Mouse (Mus musculus) brain, embryonic 14.5 days (tissue): ENCODE measurements around the gene Alx1. TPM values are rescaled to one million over a fixed set of nuclear protein-coding genes. Genes with fewer than 3 reads are reported as not detected.

Experiments used
- DNase-seq: peaks from one replicate; pipeline ENCODE4 v3.0.0-alpha.2; 2011; ENCODE audit warnings: low read depth
- CTCF ChIP-seq: fragments of 200-500 bp; IDR thresholded peaks from 2 replicates; pipeline ENCODE4 v1.5.1; 2012; ENCODE audit warnings: inconsistent platforms, mild to moderate bottlenecking, moderate library complexity, borderline replicate concordance; ENCODE audit not compliant: insufficient read depth, insufficient read length; ENCODE audit errors: extremely low read depth
- POLR2A ChIP-seq: fragments of 200-500 bp; IDR thresholded peaks from 2 replicates; pipeline ENCODE4 v1.6.1; 2012; ENCODE audit warnings: mild to moderate bottlenecking, inconsistent platforms, borderline replicate concordance; ENCODE audit not compliant: poor library complexity, insufficient read depth, insufficient read length, severe bottlenecking; ENCODE audit errors: extremely low read depth
- polyA plus RNA-seq: library from polyadenylated mRNA; depleted of rRNA; stranded (reverse); fragments of >200 nt; gene quantifications from 2 replicates; pipeline ENCODE4 v1.2.3, GENCODE M21; 2012; rRNA removed

Gene Alx1
- polyA plus RNA-seq = 0.20 and 0.75 TPM in 2 replicates

DNA sequence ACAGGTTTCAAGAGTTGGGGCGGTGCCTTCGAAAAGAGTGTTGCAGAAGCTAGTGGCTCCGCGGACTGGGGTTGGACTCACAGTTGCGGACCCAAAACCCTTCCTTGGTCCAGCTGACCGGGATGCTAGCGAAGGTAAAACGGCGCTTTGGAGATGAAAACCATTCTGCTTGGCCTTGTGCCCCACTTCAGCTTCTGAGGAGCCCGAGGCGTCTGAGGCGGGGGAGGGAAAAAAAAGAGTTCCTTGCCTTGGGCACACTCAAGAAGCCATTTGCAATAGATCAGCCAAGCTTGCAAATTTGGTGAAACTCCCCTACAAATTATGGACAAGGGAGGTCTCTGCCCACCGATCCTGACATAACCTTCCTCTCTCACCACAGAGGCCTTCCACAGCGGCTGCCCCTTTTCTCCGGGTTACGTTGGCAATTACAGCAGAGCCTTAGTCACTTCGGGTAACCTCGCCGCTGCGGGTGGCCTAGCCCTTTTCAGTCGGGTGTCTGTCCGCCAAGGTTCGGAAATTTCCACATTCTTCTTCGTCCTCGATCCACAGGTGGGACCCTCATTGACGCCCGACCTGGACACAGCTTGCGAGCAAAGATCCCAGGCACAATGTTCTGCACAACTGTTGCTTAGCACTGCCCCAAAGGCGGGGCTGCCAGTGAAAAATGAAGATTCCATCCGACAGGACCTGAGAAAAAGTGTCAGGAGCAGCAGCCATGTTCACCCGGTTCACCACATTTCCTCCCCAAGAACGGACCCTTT lies at the start of gene Alx1:
Gene Alx1, minus strand, starts transcription at position 486 of the 761 bp plus-strand sequence.
- TF ChIP-seq CTCF (no peak), POLR2A (no peak)
- peak; percentile 35 for DNase-seq

DNA sequence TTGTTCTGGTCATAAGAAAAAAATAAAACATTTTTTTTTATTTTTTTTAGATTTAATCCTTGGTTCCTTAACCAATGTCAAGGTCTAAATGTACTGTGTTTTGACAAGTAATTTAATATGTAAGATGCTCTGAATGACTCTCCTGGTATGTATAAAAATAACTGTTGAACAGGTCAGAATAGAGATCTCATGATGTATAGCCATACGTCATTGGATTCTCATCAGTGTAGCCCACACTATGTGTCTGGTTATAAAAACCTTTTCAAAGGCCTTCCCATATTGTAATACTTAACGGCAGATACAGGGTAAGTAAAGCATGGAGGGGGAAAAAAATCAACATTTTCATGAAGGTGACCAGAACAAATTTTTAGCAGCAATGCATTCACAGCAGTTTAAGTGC lies 19.6 kb upstream of the Alx1 start:
- TF ChIP-seq CTCF (no peak), POLR2A (no peak)
- DNase-seq = no peak

- no peak for DNase-seq
- no peak for TF ChIP-seq POLR2A
- TF ChIP-seq CTCF = no peak
These were observed 16.6 kb upstream of the Alx1 start for GRCm38 (mm10) chr10:103046623-103047022.

DNA sequence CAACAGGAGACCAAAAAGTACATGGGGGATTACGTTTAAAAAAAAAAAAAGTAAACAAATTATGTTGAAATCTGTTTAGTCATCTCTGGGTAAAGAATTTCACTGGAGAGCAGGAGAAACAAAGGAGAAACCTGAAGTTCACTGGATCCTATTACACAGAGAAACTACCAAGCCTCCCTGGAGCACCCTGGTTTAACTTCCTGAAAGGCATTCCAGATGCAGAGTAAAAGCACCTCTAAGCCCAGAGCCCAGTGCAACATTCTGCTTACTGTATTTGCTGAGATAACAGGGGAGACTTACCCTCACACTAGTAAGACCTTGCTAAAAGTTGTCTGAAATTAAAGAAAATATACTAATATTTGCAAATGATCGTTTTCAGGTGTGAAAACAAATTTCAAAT lies 15.0 kb upstream of the Alx1 start:
- TF ChIP-seq CTCF (no peak), POLR2A (no peak)
- DNase-seq = no peak

GRCm38 (mm10) chr10:103035002-103035640 lies 5.1 kb upstream of the Alx1 start:
- TF ChIP-seq POLR2A = no peak
- peak; percentile 49 for DNase-seq

DNA sequence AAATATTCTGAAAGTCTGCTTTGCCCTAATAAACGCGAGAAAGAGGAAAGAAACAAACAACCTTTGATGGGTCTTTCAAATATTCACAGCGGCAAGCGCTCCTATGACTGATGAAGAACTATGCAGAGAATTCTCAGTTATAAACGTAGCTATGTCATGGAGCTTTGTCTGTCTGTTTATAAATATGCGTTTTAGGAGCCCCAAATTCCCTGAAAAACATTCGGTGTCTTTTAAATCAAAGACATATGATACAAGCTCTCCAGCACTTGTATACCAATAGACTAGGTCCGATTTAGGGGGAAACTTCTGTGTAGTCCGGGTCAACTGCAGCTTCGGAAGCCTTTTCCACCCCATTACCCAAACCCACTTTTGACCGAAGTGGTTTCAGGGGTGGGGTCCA lies 916 bp upstream of the Alx1 start:
- peak; percentile 36 for DNase-seq

DNA sequence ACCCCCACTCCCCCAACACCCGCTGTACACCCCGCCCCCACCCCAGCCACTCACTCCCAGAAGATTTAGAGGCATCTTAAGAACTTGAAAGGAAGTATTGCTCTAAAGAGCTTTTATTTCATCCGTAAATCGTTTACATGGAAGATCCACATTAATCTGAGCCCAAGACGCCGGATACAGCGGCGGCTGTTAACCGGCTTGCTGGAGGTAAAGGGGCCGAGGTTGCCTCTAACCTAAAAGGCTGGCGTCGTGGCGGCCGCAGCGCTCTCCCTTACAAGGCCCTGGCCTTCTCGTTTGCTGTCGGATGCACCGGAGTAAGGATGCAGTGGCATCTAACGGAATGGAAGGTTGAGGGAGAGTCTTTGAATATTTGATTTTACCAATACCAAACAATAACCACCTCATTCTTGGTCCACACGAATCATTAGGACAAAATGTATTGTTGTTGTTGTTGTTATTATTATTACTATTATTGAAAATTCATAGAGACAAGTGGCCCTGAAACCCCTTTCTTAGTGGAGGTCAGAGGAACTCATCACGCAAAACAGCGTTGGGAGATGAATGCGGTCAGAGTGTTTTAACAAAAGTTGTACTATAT lies 784 bp downstream of the Alx1 start:
- peak; percentile 59 for DNase-seq
- TF ChIP-seq CTCF (no peak), POLR2A (no peak)

More for the DNA sequence above, 916 bp upstream of the Alx1 start:
- TF ChIP-seq POLR2A (no peak), CTCF (no peak)

DNA sequence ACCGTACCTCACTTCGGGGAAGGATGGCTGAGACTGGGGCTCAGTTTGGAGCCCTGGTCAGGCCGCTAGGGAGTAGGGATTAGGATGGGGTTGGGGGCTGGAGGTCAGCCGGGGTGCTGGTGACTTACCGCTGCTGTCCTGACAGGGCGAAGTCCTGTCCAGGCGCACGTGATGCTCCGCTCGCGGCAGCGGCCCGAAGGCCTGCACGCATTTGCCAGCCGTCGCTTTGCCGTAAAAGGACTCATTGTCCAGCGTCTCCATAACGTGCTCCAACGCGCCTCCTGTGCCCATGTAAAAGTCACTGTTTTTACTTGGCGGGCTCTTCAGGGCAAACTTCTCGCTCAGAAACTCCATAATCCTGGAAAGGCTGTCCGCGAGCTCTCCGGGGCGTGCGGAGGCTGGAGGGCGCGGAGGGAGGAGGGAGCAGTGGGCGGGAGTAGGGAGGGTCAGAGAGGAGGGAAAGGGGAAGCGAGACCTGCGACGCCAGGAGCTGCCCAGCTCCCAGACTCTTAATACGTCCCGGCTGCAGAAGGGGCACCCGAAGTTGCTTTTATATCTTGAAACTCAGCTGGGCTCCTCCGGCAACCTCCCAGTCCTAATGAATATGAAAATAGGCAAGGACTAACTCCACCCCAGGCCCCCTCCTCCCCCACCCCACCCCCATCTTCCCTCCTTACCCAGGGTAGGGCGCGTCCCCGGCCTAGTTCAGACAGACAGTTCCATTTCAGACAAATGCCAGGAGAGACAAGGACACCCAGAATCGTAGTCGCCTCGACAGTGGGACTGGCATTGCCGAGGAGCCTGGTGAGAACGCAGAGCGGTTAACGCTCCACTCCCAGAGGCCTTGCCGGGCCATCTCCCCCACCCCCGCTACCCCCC lies 1.5 kb downstream of the Alx1 start:
- peak; percentile 56 for DNase-seq
- TF ChIP-seq POLR2A (no peak), CTCF (no peak)

DNA sequence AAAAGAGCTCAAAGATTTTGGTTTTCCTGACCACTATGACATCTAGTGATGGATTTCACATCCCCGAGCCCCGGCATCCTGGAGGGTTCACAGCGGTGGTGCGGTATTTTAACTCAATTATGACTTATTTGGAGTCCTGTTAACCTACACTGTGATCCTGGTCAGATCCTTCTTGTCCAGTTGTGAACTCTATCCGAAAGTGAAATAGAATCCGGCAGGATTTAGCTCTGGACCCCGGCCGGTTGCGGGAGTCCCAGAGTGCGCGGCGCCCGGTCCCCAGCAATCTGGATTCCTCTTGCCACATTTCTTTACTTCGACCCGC lies 2.1 kb downstream of the Alx1 start:
- TF ChIP-seq CTCF = no peak
- TF ChIP-seq POLR2A = no peak
- no peak for DNase-seq

DNA sequence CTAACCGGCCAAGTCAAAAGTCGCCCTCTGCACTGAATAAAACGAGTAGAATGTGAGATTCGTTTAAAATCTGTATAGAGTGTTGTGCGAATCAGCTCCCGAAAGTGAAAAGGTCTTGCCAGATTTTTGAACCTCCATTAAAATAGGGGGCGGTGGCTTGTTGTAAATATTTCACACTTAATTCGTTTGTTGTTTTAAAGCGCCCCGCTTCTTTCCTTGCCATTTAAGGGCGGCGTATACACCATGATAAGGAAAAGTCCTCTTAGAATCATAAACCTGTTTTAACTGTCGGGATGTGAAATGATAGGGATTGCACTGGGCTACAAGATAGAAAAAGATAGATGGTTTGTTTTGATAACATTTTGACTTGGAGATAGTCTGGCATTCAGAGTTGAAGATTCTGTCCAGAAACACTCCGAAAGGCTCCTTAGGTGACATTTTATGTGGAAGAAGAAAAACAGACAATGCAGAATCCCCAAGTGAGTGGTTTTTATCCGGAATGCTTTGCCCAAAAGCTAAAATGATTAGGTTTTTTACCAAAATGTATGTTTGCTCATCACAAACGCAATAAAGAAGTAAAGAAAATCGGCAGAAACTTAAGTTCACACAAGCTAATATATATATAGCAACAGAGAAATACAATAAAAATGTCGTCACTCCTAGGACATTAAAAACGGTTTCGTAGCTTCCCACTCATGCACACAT lies 2.6 kb downstream of the Alx1 start:
- no peak for TF ChIP-seq POLR2A
- TF ChIP-seq CTCF = no peak
- DNase-seq = peak; percentile 71
